Mouse (Mus musculus): ENCODE measurements around the gene Fastkd5.
"Not testable (repeated sequence)": the region's sequence is repeated elsewhere in the genome, so short reads cannot be mapped to it uniquely, and the experiment has no call there.

Fastkd5 gene

DNA sequence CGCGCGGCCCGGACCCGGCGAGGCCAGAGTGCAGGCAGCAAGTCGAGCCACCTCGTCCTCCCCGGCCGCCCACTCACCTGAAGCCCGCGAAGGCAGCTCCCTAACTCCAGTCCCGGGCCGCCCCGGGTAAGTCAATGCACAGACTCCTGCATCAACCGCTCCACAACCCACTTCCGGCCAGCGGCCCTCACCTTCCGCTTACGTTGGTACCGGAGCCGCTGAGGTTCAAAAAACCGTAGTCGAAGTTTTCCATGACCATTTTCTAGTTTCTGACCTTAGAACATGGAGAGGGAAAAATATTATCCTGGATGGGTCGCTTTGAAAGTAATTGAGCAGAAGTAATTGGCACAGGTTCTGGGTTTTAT is at the start of gene Fastkd5, which contains the start of gene Ubox5:
Gene Fastkd5 (minus strand): TSS at position 189 of the 365 bp plus-strand sequence.
Gene Ubox5 (minus strand): TSS at position 200 of the 365 bp plus-strand sequence.
- in situ Hi-C loops (cut with MseI, MboI): no loop called here

DNA sequence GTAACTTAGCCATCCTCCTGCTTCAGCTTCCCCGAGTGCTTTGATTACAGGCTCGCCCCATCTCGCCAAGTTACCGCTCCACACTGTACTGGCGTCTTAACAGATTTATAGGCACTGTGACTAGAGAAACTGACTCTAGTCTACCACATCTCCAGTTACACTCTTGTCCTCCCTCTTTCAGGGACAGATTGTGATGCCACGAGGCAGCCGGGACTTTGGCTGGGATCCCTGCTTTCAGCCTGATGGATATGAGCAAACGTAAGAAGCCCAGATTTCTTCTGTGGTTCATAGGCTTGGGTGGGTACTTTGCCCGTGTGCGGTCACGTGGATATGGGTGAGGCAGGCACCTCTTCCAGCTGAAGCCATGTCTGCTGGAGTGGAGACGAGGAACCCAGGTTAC is 49.3 kb upstream of the Fastkd5 start:
- in situ Hi-C loops (cut with MseI, MboI): no loop called here

DNA sequence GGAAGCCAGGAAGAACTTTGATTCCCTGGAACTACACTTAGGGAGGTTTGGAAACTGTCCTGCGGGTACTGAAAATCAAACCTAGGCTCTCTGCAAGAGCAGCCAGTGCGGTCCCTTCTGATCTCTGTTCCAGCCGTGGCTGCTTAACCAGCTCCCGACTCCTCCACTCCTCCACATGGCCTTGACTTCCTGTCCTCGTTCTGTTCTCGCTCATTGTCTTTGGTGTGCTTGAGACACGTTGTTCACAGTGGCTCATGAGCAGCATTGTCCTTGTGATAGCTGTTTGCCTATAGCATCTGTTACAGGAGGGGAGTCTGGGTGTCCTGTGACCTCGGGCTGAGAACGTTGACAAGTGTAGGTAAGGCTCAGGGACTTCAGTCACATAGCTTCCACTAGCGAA is 47.4 kb upstream of the Fastkd5 start:
- in situ Hi-C loops (cut with MseI, MboI): no loop called here

- in situ Hi-C loops (cut with MseI, MboI): no loop called here
These were observed 37.7 kb upstream of the Fastkd5 start, which contains the start of gene Itpa for GRCm38 (mm10) chr2:130667559-130667958. Itpa (plus strand) TSS chr2:130667610.

DNA sequence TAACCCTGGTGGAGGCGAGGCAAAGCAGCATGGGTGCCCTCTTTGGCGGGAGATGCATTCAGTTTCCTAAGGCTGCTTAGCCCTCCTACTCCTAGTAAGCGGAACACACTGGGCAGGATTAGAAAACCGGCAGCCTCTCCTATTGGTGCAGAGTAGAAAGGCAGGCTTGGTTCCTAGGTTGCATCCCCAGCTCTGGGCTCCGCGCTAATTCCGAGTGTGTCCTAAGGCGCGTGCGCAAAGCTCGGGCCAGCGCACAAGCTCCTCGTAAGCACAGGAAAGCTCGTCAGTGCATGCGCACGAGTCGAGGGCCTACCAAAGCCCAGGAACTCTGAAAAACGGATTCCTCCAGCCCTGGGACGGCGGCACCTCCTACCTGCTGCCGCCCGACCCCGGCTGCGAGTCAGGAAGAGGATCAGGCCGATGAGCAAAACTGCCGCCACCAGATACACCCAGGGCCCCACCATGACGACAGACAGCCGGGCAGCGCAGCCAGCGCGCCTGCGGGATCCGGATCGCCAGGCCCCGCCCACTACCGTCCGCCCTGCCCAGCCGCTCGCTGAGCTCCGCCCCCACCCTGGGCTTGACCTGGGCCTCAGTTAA is 34.4 kb upstream of the Fastkd5 start, which contains the start of gene Ddrgk1:
Gene Ddrgk1 (minus strand): TSS at position 558 of the 600 bp plus-strand sequence.
- in situ Hi-C loops (cut with MseI, MboI): no loop called here

- in situ Hi-C loops (cut with MseI, MboI): no loop called here
These were observed 33.5 kb upstream of the Fastkd5 start for GRCm38 (mm10) chr2:130663342-130663741.

GRCm38 (mm10) chr2:130658530-130658929 is 28.7 kb upstream of the Fastkd5 start:
- in situ Hi-C loops (cut with MseI, MboI): no loop called here

GRCm38 (mm10) chr2:130657541-130657940 is 27.7 kb upstream of the Fastkd5 start:
- in situ Hi-C loops (cut with MseI, MboI): no loop called here

DNA sequence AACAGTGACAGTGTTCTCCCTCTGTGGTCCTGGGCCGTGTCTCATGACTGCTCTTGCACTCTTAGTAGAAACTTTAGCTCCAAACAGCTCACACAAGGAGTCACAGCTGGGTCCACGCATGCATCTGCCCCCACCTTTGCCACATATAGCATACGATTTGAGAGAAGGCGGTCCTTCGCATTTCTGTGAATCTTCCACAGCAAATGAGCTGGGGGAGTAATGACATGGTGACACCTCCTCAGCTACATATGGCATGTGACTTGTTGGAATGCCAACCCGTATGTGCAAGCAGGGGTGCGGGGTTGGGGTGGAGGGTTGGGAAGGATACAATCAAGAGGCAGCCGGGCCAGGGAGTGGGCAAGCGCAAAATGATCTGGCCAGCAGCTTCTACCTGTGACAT is 26.7 kb upstream of the Fastkd5 start:
- in situ Hi-C loops (cut with MseI, MboI): no loop called here

- in situ Hi-C loops (cut with MseI, MboI): no loop called here
These were observed 26.0 kb upstream of the Fastkd5 start for GRCm38 (mm10) chr2:130655660-130656339.

- in situ Hi-C loops (cut with MseI, MboI): no loop called here
These were observed 23.9 kb upstream of the Fastkd5 start for GRCm38 (mm10) chr2:130653760-130654159.

DNA sequence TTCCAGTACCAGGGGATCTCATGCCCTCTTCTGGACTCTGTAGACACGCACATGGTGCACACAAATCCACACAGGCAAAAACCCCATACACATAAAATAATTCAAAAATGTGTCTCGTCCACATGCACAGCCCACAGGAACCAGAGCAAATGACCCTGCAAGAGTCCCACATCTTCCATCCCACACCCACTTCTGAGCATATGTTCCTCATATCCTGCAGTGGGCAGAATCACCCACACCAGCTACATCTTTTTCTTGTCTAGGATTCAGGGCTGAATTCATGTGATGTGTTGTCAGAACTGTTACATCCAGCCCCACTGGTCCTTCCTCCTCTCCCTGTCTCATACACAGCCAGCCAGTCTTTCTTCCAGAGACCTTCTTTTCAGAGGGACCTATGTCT is 23.5 kb upstream of the Fastkd5 start:
- in situ Hi-C loops (cut with MseI, MboI): no loop called here

- in situ Hi-C loops (cut with MseI, MboI): not testable (repeated sequence)
These were observed 19.2 kb upstream of the Fastkd5 start for GRCm38 (mm10) chr2:130649028-130649427.

- in situ Hi-C loops (cut with MseI, MboI): no loop called here
These were observed 15.4 kb upstream of the Fastkd5 start for GRCm38 (mm10) chr2:130645198-130645597.

GRCm38 (mm10) chr2:130642684-130643369 is 13.0 kb upstream of the Fastkd5 start, which contains the start of gene Lzts3:
Lzts3 (minus strand) TSS chr2:130642803.
- in situ Hi-C loops (cut with MseI, MboI): no loop called here

DNA sequence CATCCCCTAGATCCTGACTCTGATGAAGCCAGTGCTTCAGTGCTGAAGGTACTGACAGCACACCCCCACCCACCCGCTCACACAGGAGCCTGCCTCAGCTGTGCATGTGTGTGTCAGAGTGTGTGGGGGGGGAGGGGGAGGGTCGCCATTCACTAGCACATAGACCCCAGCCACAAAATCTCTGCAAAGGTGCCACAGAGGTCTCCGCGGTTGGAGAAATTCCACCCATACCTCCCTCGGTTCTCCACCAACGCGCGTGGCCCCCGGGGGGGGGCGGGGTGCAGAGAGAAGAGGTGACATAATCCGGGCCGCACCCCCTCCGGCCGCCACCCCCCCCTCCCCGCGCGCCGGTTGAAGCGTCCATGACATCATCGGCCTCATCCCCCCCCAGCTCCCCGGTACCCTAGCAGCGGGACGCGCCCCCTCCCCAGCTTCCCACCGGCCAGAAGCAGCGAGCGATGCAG is 12.4 kb upstream of the Fastkd5 start:
- in situ Hi-C loops (cut with MseI, MboI): no loop called here

DNA sequence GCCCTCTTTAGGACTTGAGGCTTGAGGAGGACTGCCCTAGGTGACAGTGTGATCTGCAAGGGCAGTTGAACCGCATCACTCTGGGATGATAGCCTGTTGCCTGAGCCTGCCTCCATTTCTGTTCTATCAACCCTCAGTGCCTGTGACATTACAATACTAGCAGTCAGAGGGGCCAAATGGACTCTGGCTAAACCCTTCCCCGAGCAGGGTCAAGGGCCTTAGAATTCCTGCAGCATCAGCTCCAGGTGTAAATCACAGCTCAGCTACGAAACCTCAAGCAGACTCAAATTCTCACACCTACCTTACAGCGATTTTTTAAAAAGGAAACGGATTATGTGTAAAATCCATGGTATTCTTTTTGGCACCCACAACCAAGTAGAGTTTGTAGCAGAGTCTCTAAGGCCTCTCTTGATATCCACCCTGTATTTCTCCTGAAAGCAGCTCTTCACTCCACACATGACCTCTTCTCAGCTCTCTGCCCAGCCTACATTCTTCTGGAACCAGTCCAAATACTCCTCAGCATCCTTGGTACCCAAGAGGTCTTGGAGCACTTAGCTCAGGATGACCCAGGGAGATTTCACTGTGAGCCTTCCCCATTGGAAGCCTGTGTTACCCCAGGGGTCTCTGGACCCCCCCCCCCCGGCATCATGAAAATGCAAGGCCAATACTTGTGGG is 11.7 kb upstream of the Fastkd5 start:
- in situ Hi-C loops (cut with MseI, MboI): no loop called here

DNA sequence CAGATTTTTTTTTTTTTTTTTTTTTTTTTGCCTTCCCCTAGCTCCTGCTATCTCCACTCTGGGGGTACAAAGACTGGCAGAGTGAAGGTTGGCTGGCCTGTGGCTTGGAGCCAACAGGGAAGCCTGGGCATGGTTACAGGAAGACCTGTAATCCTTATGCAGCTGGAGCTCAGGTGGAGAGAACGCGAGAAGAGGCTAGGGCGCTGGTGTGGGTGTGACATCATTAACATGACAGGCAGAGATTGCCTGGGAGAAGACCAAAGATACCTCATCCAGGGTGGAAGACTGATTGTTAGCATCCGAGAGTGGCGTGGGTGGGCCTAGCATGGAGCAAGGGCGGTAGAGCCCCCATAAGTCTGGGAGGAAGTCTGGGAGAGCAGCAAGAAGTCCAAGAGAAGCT is 9.4 kb upstream of the Fastkd5 start:
- in situ Hi-C loops (cut with MseI, MboI): no loop called here

DNA sequence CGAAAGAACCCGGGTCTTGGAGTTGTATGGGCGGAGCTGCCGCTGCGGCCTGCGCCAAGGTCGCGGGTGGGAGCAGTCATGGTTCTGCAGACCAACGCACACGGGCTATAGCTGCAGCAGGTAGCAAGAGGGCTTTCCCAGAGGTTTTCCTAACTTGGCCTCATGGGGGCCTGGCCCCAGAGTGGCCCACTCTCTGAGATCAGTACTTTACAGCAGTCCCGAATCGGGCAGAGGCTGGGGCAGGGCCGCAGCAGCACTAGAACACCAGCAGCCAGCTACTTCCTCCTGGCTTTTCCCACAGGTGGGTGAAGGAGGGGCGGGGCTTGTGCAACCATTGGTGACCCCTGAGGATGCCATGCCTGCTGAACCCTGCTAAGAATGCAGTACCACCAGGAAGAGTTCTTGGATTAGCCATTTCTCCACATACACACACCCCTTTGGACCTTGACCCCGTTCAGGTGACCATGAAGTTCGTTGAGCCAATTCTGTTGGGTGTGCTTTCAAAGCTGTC is 8.3 kb upstream of the Fastkd5 start:
- in situ Hi-C loops (cut with MseI, MboI): no loop called here

- in situ Hi-C loops (cut with MseI, MboI): no loop called here
These were observed 6.0 kb upstream of the Fastkd5 start for GRCm38 (mm10) chr2:130635847-130636246.

DNA sequence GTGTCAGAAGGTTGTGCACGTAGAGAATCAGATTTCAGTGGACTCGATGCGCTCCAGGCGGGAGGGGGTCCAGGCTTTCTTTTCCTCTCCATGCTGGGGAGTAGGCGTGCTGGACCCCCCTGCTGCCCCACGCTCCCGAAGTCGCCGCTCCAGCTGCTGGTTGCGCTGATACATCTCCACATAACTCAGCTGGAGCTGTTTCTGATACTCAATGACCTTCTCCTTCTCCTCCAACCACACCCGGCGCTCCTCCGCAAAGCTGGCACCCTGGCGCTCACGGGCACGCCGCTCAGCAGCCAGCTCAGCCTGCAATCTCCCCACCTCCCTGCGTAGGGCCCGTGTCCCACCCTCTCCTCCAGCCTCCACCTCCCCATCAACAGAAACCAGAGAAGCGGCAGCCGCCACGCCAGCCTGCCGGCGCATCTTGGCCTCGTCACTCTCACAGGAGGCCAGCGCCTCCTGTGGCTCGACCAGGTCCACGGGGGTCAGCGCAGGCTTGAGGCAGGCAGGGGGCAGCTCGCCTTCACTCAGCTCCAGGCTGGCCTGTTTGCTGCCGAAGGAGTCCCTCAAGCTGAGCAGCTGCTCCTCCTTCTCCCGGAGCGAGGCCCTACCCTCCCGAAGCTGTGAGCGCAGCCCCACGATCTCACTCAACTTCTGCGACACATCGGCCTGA is 5.0 kb upstream of the Fastkd5 start:
- in situ Hi-C loops (cut with MseI, MboI): no loop called here

All from mouse trophoblast stem cell (cell line).